Mouse (Mus musculus): ENCODE measurements around the gene Fancc.

Fancc gene

DNA sequence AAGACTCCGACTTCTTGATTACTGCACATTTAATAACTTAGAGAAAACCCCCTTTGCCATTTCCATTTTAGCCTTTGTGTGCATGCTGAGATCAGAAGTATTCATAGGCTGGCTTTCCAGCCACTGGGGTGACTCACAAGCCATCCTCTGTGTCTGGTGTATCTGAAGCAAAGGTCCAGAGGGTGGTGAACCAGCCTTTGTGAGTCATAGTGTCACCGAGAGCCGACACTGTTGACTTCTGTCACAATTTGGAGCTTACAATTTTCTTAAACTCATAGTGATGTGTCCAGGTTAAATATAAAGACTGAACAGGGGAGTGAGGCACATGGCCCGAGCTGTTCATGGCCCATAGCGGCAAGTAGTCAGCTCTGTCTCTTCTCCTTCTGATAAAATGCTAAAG is 253.5 kb downstream of the Fancc start:
- peak; percentile 57 for DNase-seq (ENCODE audit: low read depth)

GRCm38 (mm10) chr13:63242401-63243192 is 254.5 kb downstream of the Fancc start:
- DNase-seq (ENCODE audit: low read depth), result no peak

DNA sequence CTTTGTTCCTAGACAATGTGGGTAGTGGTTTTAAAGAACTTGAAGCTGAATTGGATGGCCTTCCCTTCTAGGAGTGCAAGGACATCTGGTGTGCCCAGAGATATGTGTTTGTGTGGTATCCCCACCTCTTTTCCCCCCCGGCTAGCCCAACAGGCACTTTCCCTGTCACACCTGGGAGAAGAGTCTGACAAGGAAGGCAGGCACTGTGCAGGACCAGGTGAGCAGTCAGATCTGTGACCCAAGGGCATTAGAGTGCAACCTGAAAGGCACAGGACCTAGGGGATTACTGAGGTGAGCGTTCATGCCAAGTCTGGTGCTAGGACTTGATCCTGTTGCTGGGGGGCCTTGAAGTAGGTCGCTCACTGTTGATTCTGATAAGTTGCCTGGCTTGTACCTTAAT is 255.4 kb downstream of the Fancc start:
- no peak for DNase-seq (ENCODE audit: low read depth)

DNA sequence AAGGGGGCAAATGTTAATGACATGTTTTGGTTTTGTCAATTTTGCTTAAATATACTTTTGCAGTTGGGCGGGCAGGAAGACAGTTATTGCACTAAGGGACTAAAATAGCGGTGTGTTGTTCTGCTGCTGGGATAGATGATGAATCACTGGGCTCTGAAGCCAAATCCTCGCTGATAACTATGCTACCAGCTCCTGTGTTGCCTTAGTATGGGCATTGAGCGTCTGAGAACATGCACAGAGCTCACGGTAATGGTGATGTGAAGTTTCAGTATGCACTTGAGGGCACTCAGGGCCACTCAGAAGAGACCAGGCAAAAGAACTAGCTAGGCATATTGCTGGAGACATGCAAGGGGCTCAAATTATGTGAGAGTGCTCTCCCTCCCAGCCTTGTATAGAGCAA is 256.2 kb downstream of the Fancc start:
- DNase-seq (ENCODE audit: low read depth), result no peak

- no peak for DNase-seq (ENCODE audit: low read depth)
Measured at GRCm38 (mm10) chr13:63239877-63240671, 257.0 kb downstream of the Fancc start.

- no peak for DNase-seq (ENCODE audit: low read depth)
Measured at GRCm38 (mm10) chr13:63239301-63239804, 257.7 kb downstream of the Fancc start.

DNA sequence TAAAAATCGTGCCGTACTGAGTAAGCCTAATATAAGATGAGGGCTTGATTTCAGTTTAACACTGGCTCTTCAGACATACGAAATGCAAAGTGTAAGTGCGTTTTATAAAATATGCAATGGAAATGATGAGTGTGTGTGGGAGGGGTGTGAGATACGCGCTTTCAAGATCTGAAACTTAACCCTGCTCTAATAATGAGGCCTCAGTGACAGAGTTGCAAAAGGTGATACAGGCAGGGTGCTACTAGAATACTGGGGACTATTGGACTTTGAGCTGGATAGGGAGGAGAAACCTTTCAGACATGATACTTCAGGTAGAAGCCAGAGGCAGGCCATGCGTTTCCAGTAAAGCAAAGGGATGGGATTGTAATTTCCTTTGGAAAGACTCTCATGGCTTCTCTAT is 259.0 kb downstream of the Fancc start:
- no peak for DNase-seq (ENCODE audit: low read depth)

DNA sequence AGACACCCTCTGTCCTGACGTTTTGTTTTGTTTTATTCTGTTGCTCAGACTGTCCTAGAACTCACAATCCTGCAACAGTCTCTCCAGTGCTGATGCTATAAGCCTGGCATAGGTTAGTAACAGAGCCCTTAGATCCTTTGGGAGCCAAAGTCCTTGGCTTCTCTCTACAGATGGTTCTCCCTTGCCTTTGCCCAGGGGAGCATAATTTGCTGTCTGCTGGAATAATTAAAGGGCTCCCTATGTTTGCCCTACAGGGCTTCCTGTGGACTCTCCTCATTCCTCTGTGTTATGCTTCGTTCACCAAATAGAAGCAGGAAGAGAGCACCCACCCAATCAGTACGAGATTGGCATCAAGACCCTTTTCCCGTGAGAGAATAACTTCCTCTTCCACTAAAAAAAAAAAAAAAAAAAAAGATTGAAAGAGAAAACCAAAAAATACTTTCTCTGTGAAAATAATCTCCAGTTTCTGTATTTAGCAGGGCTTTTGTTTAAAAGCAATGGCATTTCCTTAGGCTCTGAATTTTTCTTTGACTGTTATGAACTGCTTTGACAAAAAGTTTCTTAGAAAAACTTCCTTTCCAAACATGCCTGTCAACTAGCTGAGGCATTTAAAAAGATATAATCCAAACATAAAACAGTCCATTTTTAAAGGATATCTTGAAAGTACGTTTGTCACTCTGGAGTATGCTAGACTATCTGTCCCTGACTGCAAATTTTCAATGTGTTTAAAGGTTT is 260.8 kb downstream of the Fancc start:
- DNase-seq (ENCODE audit: low read depth), result peak; percentile 19

DNA sequence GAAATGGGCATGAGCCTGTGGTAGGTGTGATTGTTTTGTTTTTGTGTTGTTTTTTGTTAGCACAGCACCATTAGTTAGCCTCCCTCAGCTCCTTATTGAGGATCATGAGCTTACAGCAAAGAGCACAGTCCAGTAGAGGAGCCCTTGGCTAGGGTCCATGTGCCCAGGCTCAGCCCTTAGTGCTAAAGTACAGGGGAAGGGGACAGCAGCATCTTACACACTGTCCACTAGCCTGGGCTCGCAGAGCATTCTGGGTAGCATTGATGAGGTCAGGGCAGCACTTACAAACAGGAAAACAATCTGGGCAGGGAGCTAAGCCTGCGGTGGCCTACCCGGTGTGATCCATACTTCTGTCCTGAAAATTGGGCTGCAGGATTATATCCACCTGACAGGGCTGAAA is 261.5 kb downstream of the Fancc start:
- DNase-seq (ENCODE audit: low read depth), result no peak
